In the genomic region with DNA sequence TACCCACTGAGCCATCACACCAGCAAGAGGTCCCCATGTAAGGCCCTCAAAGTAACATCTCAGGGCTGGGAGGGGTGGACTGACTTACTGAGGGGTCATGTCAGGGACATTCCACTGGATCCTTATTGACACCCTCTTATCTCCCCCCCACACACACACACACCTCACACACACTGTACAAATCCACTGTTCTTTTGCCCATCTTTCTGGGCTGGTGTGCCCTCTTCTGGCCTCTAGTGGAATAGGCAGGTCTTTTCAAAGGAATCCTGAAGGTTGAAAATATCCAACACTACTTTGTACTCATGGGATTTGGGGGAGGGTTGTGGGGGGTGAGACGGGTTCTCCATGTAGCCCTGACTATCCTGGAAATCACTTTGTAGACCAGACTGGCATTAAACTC, we compare ENCODE assay signal across 9 mouse cellular contexts. TPM values are rescaled to one million over a fixed set of nuclear protein-coding genes. Genes with fewer than 3 reads are reported as not detected.
DNase-seq lines count a peak whose midpoint lies in the region; ATAC-seq and TF ChIP-seq lines count a peak whose summit lies in the region.
"Had no signal": no experiment of that assay in that cellular context is flagged by ENCODE, and none has a peak within 500 bp of the region (broad histone marks: within the 10 kb centered on the region; RNA-seq: fewer than 3 reads in every experiment).

No protein-coding gene starts in this region.

- peak; percentile 79 for TF ChIP-seq CTCF in heart, adult 2 months (IDR thresholded peaks at IDR 0.05)
- TF ChIP-seq CTCF in kidney, adult 2 months (conservative IDR thresholded peaks at IDR 0.05; ENCODE audit: insufficient read depth, insufficient read length, low read depth, low read length): peak; percentile 74

- no peaks in the 10 kb centered on the region for H3K79me2 ChIP-seq in heart, adult 2 months (replicated peaks; ENCODE audit: control insufficient read depth, insufficient read depth, low read length)

- TF ChIP-seq POLR2A in heart, adult 2 months (IDR thresholded peaks at IDR 0.05; ENCODE audit: insufficient read depth, low read depth, low read length): no peak
- no peak for TF ChIP-seq POLR2A in kidney, adult 2 months (IDR thresholded peaks at IDR 0.05; ENCODE audit: low read depth, low read length)

- WGBS in heart, adult 2 months: 0% methylated on average over 1 of the region's 1 CpGs
- 8% methylated on average over 1 of the region's 1 CpGs for WGBS in heart, embryonic 11.5 days (ENCODE audit: insufficient replicate concordance)
- 3% methylated on average over 1 of the region's 1 CpGs for WGBS in kidney, adult 2 months
- 7% methylated on average over 1 of the region's 1 CpGs for WGBS in intestine, embryonic 15.5 days

- peaks cover 10% of the 10 kb centered on the region for H3K4me1 ChIP-seq in heart, adult 2 months (ENCODE audit: control insufficient read depth, insufficient read depth, low read length)
- H3K4me1 ChIP-seq in heart, embryonic 11.5 days (ENCODE audit: control insufficient read depth, insufficient read depth, low read length): peaks cover 27% of the 10 kb centered on the region
- H3K4me1 ChIP-seq in ES-E14 (ENCODE audit: control insufficient read depth in 2 of 2, insufficient read depth in 2 of 2, low read length in 2 of 2, poor library complexity in 1 of 2): peaks cover 0 to 6% of the 10 kb centered on the region in 2 experiments; a peak in 1 of 4 replicates
- H3K4me1 ChIP-seq in kidney, adult 2 months (ENCODE audit: control insufficient read depth, insufficient read depth, low read length): peaks cover 13% of the 10 kb centered on the region
- peaks cover 36% of the 10 kb centered on the region for H3K4me1 ChIP-seq in intestine, embryonic 15.5 days (replicated peaks)

- no peaks in the 10 kb centered on the region for H3K36me3 ChIP-seq in heart, adult 2 months (ENCODE audit: control insufficient read depth, insufficient read depth, low read length)
- H3K36me3 ChIP-seq in heart, embryonic 11.5 days (ENCODE audit: control insufficient read depth, insufficient read depth, low read length): no peaks in the 10 kb centered on the region
- no peaks in the 10 kb centered on the region for H3K36me3 ChIP-seq in ES-E14 (ENCODE audit: control insufficient read depth, insufficient read depth, low read length, poor library complexity, severe bottlenecking)
- no peaks in the 10 kb centered on the region for H3K36me3 ChIP-seq in kidney, adult 2 months (ENCODE audit: control insufficient read depth, insufficient read depth, low read length)
- H3K36me3 ChIP-seq in intestine, embryonic 15.5 days: no peaks in the 10 kb centered on the region
- H3K36me3 ChIP-seq: embryonic facial prominence, embryonic 15.5 days had no signal

- in situ Hi-C loops in ES-E14 (cut with MboI; ENCODE audit: low sequenced_read_pairs in 2 of 2, unreplicated experiment in 2 of 2): no loop called here

- no peaks in the 10 kb centered on the region for H3K9me3 ChIP-seq in heart, embryonic 11.5 days (replicated peaks; ENCODE audit: control insufficient read depth, low read length)
- no peaks in the 10 kb centered on the region for H3K9me3 ChIP-seq in ES-E14 (ENCODE audit: control insufficient read depth, insufficient read depth, low read depth, low read length)
- H3K9me3 ChIP-seq in intestine, embryonic 15.5 days: no peaks in the 10 kb centered on the region
- H3K9me3 ChIP-seq: embryonic facial prominence, embryonic 15.5 days had no signal

- no peak overlapping the region for H3K4me2 ChIP-seq in heart, embryonic 11.5 days
- no peak overlapping the region for H3K4me2 ChIP-seq in intestine, embryonic 15.5 days (replicated peaks)
- H3K4me2 ChIP-seq: embryonic facial prominence, embryonic 15.5 days had no signal

- no peak for ATAC-seq in heart, embryonic 11.5 days (replicated peaks; ENCODE audit: insufficient number of reproducible peaks, low FRiP score, low TSS enrichment)
- no peak for ATAC-seq in intestine, embryonic 15.5 days

- H3K27me3 ChIP-seq in heart, adult 2 months (ENCODE audit: control insufficient read depth, insufficient read depth, low read length): no peaks in the 10 kb centered on the region
- peaks cover 26% of the 10 kb centered on the region for H3K27me3 ChIP-seq in heart, embryonic 11.5 days (ENCODE audit: control insufficient read depth, insufficient read depth, low read length)
- H3K27me3 ChIP-seq in kidney, adult 2 months (replicated peaks; ENCODE audit: control insufficient read depth, insufficient read depth, low read length): no peaks in the 10 kb centered on the region
- peaks cover 24% of the 10 kb centered on the region for H3K27me3 ChIP-seq in intestine, embryonic 15.5 days (replicated peaks)

- no peak overlapping the region for H3K4me3 ChIP-seq in heart, adult 2 months
- H3K4me3 ChIP-seq in heart, embryonic 11.5 days (ENCODE audit: low read depth, low read length): no peak overlapping the region
- no peak overlapping the region for H3K4me3 ChIP-seq in ES-E14 (ENCODE audit: insufficient read depth in 1 of 2, low read depth in 1 of 2, low read length in 2 of 2, poor library complexity in 1 of 2, severe bottlenecking in 1 of 2)
- no peak overlapping the region for H3K4me3 ChIP-seq in kidney, adult 2 months (ENCODE audit: insufficient read depth, low read depth, low read length)
- no peak overlapping the region for H3K4me3 ChIP-seq in intestine, embryonic 15.5 days (replicated peaks)
- H3K4me3 ChIP-seq: embryonic facial prominence, embryonic 15.5 days had no signal

- intact Hi-C loops in heart, adult 2 months (cut with DNase I): loop anchor here (1.0 to 2.0 kb wide), 4 partner anchors 30 to 158 kb away; no protein-coding TSS in a partner anchor

- no peak overlapping the region for H3K9ac ChIP-seq in heart, adult 2 months (ENCODE audit: low read depth, low read length)
- no peak overlapping the region for H3K9ac ChIP-seq in heart, embryonic 11.5 days (ENCODE audit: low read depth, low read length)
- H3K9ac ChIP-seq in ES-E14 (ENCODE audit: insufficient read depth, low read depth, low read length, poor library complexity, severe bottlenecking): no peak overlapping the region
- H3K9ac ChIP-seq in intestine, embryonic 15.5 days: no peak overlapping the region
- H3K9ac ChIP-seq: embryonic facial prominence, embryonic 15.5 days had no signal

- DNase-seq in heart, adult 2 months: peak; percentile 46 to 54
- peak; percentile 60 for DNase-seq in 3134 (ENCODE audit: extremely low read depth, insufficient read length, low spot score)
- DNase-seq in ES-E14 (ENCODE audit: low read depth, low spot score): peak; percentile 35
- peak; percentile 73 for DNase-seq in cerebellum, adult 9-10 months
- peak; percentile 67 for DNase-seq in kidney, adult 2 months
- peak; percentile 36 for DNase-seq in lung, postnatal 25 days (ENCODE audit: low spot score)

- no peak overlapping the region for H3K27ac ChIP-seq in heart, adult 2 months
- H3K27ac ChIP-seq in heart, embryonic 11.5 days (ENCODE audit: low read depth, low read length): no peak overlapping the region
- no peak overlapping the region for H3K27ac ChIP-seq in ES-E14 (ENCODE audit: insufficient read depth, low read depth, low read length, poor library complexity, severe bottlenecking)
- no peak overlapping the region for H3K27ac ChIP-seq in kidney, adult 2 months (ENCODE audit: insufficient read depth, low read depth, low read length)
- H3K27ac ChIP-seq in intestine, embryonic 15.5 days: no peak overlapping the region
- H3K27ac ChIP-seq: embryonic facial prominence, embryonic 15.5 days had no signal

- TF ChIP-seq EP300 in heart, adult 2 months (IDR thresholded peaks at IDR 0.05; ENCODE audit: insufficient read depth, low read depth, low read length): 0 out of 2 replicates have a peak, but pooled peaks have one; percentile 34

TF ChIP-seq in ES-E14, 5 proteins besides CTCF, POLR2A, EP300 and RAD21 (continues in another document):
- TF ChIP-seq ZNF384 (IDR thresholded peaks at IDR 0.05; ENCODE audit: low read depth, low read length) (no peak), CHD2 (IDR thresholded peaks at IDR 0.05; ENCODE audit: low read depth, low read length) (no peak), ZC3H11A (IDR thresholded peaks at IDR 0.05; ENCODE audit: borderline replicate concordance, low read depth, low read length) (no peak)

RNA-seq across cellular contexts. Expression of a gene that starts 2.7 kb away (rescaled TPM):
- total RNA-seq in heart, adult 2 months (2021): 10 to 100 TPM; 28.9 to 31.7 TPM
- polyA plus RNA-seq in heart, adult 2 months (2012; rRNA removed): 47.6 and 56.1 TPM in 2 replicates
- polyA plus RNA-seq in heart, embryonic 11.5 days (2014; fragmentation: Nextera tagmentation; extraction: Ambion mirVana): 0.70 and 1.1 TPM in 2 replicates
- total RNA-seq in ES-E14 (2012; rRNA removed): 4.2 and 7.5 TPM in 2 replicates
- 18.5 and 26.8 TPM in 2 replicates for polyA plus RNA-seq in kidney, adult 2 months (2012; rRNA removed)
- polyA plus RNA-seq in intestine, embryonic 15.5 days (2015; fragmentation: Nextera tagmentation; extraction: Ambion mirVana): 10.9 and 12.7 TPM in 2 replicates

RNA-seq across cellular contexts. Expression of a gene that starts 3.4 kb away (rescaled TPM):
- total RNA-seq in heart, adult 2 months (2021): under 1 TPM in 1 of 2 experiments, not detected in 1; 0.09 TPM
- polyA plus RNA-seq in heart, adult 2 months (2012; rRNA removed): 0.12 and 0.16 TPM in 2 replicates
- polyA plus RNA-seq in heart, embryonic 11.5 days (2014; fragmentation: Nextera tagmentation; extraction: Ambion mirVana): 0.76 and 2.3 TPM in 2 replicates
- total RNA-seq in ES-E14 (2012; rRNA removed): 5.3 and 9.5 TPM in 2 replicates
- 1.1 and 1.2 TPM in 2 replicates for polyA plus RNA-seq in kidney, adult 2 months (2012; rRNA removed)
- polyA plus RNA-seq in intestine, embryonic 15.5 days (2015; fragmentation: Nextera tagmentation; extraction: Ambion mirVana): 12.0 and 14.3 TPM in 2 replicates

RNA-seq across cellular contexts. Expression of a gene that starts 10.8 kb away (rescaled TPM):
- total RNA-seq in heart, adult 2 months (2021): 10 to 100 TPM; 13.4 to 14.2 TPM
- polyA plus RNA-seq in heart, adult 2 months (2012; rRNA removed): 23.1 and 24.2 TPM in 2 replicates
- polyA plus RNA-seq in heart, embryonic 11.5 days (2014; fragmentation: Nextera tagmentation; extraction: Ambion mirVana): 11.1 and 14.6 TPM in 2 replicates
- total RNA-seq in ES-E14 (2012; rRNA removed): 22.7 and 34.8 TPM in 2 replicates
- polyA plus RNA-seq in kidney, adult 2 months (2012; rRNA removed): 29.7 and 30.1 TPM in 2 replicates
- polyA plus RNA-seq in intestine, embryonic 15.5 days (2015; fragmentation: Nextera tagmentation; extraction: Ambion mirVana): 20.7 and 24.3 TPM in 2 replicates

RNA-seq across cellular contexts. Expression of a gene that starts 46.7 kb away (rescaled TPM):
- 100 to 1,000 TPM; 114 to 130 TPM for total RNA-seq in heart, adult 2 months (2021)
- polyA plus RNA-seq in heart, adult 2 months (2012; rRNA removed): 157 and 184 TPM in 2 replicates
- polyA plus RNA-seq in heart, embryonic 11.5 days (2014; fragmentation: Nextera tagmentation; extraction: Ambion mirVana): 25.0 and 25.4 TPM in 2 replicates
- 4.5 and 4.9 TPM in 2 replicates for total RNA-seq in ES-E14 (2012; rRNA removed)
- polyA plus RNA-seq in kidney, adult 2 months (2012; rRNA removed): 124 and 143 TPM in 2 replicates
- polyA plus RNA-seq in intestine, embryonic 15.5 days (2015; fragmentation: Nextera tagmentation; extraction: Ambion mirVana): 28.2 and 31.8 TPM in 2 replicates

RNA-seq across cellular contexts. Expression of a gene that starts 56.2 kb away (rescaled TPM):
- 10 to 100 TPM; 31.6 to 32.8 TPM for total RNA-seq in heart, adult 2 months (2021)
- 16.2 and 29.9 TPM in 2 replicates for polyA plus RNA-seq in heart, adult 2 months (2012; rRNA removed)
- 25.8 and 31.2 TPM in 2 replicates for polyA plus RNA-seq in heart, embryonic 11.5 days (2014; fragmentation: Nextera tagmentation; extraction: Ambion mirVana)
- 97.3 and 98.5 TPM in 2 replicates for total RNA-seq in ES-E14 (2012; rRNA removed)
- 29.1 and 30.3 TPM in 2 replicates for polyA plus RNA-seq in kidney, adult 2 months (2012; rRNA removed)
- 41.3 and 44.1 TPM in 2 replicates for polyA plus RNA-seq in intestine, embryonic 15.5 days (2015; fragmentation: Nextera tagmentation; extraction: Ambion mirVana)
